In the genomic region with DNA sequence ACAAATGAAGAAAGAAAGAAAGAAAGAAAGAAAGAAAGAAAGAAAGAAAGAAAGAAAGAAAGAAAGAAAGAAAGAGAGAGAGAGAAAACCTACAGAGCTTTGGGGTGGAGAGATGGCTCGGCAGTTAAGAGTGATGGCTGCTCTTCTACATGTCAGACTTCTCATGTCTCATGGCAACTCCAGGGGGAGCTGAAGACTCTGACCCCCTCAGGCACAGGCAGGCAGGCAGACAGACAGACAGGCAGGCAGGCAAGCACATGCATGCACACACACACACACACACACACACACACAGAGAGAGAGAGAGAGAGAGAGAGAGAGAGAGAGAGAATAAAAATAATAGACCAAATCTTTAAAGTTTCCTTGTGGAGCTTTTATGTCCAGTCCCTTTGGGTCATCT, we compare ENCODE assay signal across 7 mouse cellular contexts. TPM values are rescaled to one million over a fixed set of nuclear protein-coding genes. Genes with fewer than 3 reads are reported as not detected.
DNase-seq lines count a peak whose midpoint lies in the region; ATAC-seq and TF ChIP-seq lines count a peak whose summit lies in the region.
"Not testable (repeated sequence)": the region's sequence is repeated elsewhere in the genome, so short reads cannot be mapped to it uniquely, and the experiment has no call there.

No protein-coding gene starts in this region.

- in situ Hi-C loops in CH12.LX (cut with MboI; ENCODE audit: low pct_ligation_motif_present, low pct_unique_long_range_greater_than_20kb, low sequenced_read_pairs) = not testable (repeated sequence)

- TF ChIP-seq EP300 in CH12.LX (IDR thresholded peaks at IDR 0.05; ENCODE audit: low read length); liver, postnatal 0 days (IDR thresholded peaks at IDR 0.05; ENCODE audit: low read depth): not testable (repeated sequence)

- peak overlapping the region; percentile 62 for H3K4me2 ChIP-seq in CH12.LX (ENCODE audit: insufficient read depth, low read depth, poor library complexity, severe bottlenecking)
- peak overlapping the region; percentile 39 for H3K4me2 ChIP-seq in heart, embryonic 15.5 days
- H3K4me2 ChIP-seq in liver, embryonic 12.5 days = peak overlapping the region; percentile 61
- peak overlapping the region; percentile 57 for H3K4me2 ChIP-seq in liver, postnatal 0 days (ENCODE audit: low read depth, low read length)

- not testable (repeated sequence) for ATAC-seq in heart, embryonic 15.5 days (replicated peaks; ENCODE audit: insufficient number of reproducible peaks, insufficient read depth, low FRiP score, low read depth); liver, embryonic 12.5 days; liver, postnatal 0 days

- not testable (repeated sequence) for H3K4me3 ChIP-seq in CH12.LX (replicated peaks in 1 of 3; ENCODE audit: low read depth in 2 of 3, low read length in 2 of 3, poor library complexity in 1 of 3); heart, embryonic 15.5 days; liver, postnatal 0 days (ENCODE audit: low read depth, low read length)
- H3K4me3 ChIP-seq in heart, embryonic 10.5 days = peak overlapping the region; percentile 29; the same call in 1 of the 2 replicates
- peak overlapping the region; percentile 23; the same call in 1 of the 2 replicates for H3K4me3 ChIP-seq in liver, embryonic 12.5 days

- TF ChIP-seq CTCF in CH12.LX (conservative IDR thresholded peaks at IDR 0.05 in 1 of 2, IDR thresholded peaks at IDR 0.05 in 1 of 2; ENCODE audit: low read depth in 2 of 2, low read length in 2 of 2) = peak in 1 of 2 experiments; percentile 48; a peak in 2 of 4 replicates
- peak; percentile 33; the same call in 1 of the 2 replicates for TF ChIP-seq CTCF in liver, postnatal 0 days (IDR thresholded peaks at IDR 0.05; ENCODE audit: low read depth)

- H3K36me3 ChIP-seq in CH12.LX (replicated peaks in 1 of 2; ENCODE audit: control insufficient read depth in 1 of 2, insufficient read depth in 1 of 2, low read length in 1 of 2); heart, embryonic 10.5 days; heart, embryonic 15.5 days; liver, embryonic 12.5 days; liver, postnatal 0 days (replicated peaks; ENCODE audit: insufficient read depth, low read length): not testable (repeated sequence)

- dilution Hi-C loops in CH12.LX (cut with MboI; ENCODE audit: extremely low pct_ligation_motif_present, extremely low pct_unique_long_range_greater_than_20kb, low sequenced_read_pairs) = not testable (repeated sequence)

- not testable (repeated sequence) for H3K27ac ChIP-seq in CH12.LX (ENCODE audit: insufficient read depth, low read depth); liver, postnatal 0 days (ENCODE audit: low read depth)
- H3K27ac ChIP-seq in heart, embryonic 10.5 days = peak overlapping the region; percentile 69
- H3K27ac ChIP-seq in heart, embryonic 15.5 days = peak overlapping the region; percentile 59
- H3K27ac ChIP-seq in liver, embryonic 12.5 days = peak overlapping the region; percentile 88; the same call in 1 of the 2 replicates

- peaks cover 6 to 16% of the 10 kb centered on the region in 2 experiments; a peak in 3 of 4 replicates for H3K4me1 ChIP-seq in CH12.LX (ENCODE audit: control insufficient read depth in 1 of 2, insufficient read depth in 2 of 2)
- peaks cover 86% of the 10 kb centered on the region for H3K4me1 ChIP-seq in heart, embryonic 10.5 days
- peaks cover 68% of the 10 kb centered on the region for H3K4me1 ChIP-seq in heart, embryonic 15.5 days (replicated peaks)
- peaks cover 91% of the 10 kb centered on the region for H3K4me1 ChIP-seq in liver, embryonic 12.5 days
- H3K4me1 ChIP-seq in liver, postnatal 0 days (ENCODE audit: insufficient read depth) = peaks cover 43% of the 10 kb centered on the region

- not testable (repeated sequence) for DNase-seq in CH12.LX (ENCODE audit: extremely low read depth)
- DNase-seq in cerebellum, adult 9-11 months = peak; percentile 3
- DNase-seq in heart, embryonic 10.5 days (ENCODE audit: low spot score) = peak; percentile 38
- peak; percentile 13 for DNase-seq in liver, postnatal 0 days
- peak; percentile 33 for DNase-seq in thymus, postnatal 0 days (ENCODE audit: low spot score)

- not testable (repeated sequence) for H3K9me3 ChIP-seq in CH12.LX (replicated peaks; ENCODE audit: low read length); heart, embryonic 10.5 days; heart, embryonic 15.5 days (replicated peaks); liver, embryonic 12.5 days (replicated peaks); liver, postnatal 0 days (ENCODE audit: low read length)

- peaks cover 29% of the 10 kb centered on the region for H3K27me3 ChIP-seq in CH12.LX (replicated peaks)
- H3K27me3 ChIP-seq in heart, embryonic 10.5 days (ENCODE audit: insufficient read depth, poor library complexity, severe bottlenecking) = peaks cover 23% of the 10 kb centered on the region
- not testable (repeated sequence) for H3K27me3 ChIP-seq in heart, embryonic 15.5 days
- peaks cover 30% of the 10 kb centered on the region for H3K27me3 ChIP-seq in liver, embryonic 12.5 days (replicated peaks)
- peaks cover 16% of the 10 kb centered on the region for H3K27me3 ChIP-seq in liver, postnatal 0 days (ENCODE audit: insufficient read depth, low read length)

- not testable (repeated sequence) for H3K9ac ChIP-seq in CH12.LX (ENCODE audit: insufficient read depth, low read depth); heart, embryonic 15.5 days
- peak overlapping the region; percentile 62 for H3K9ac ChIP-seq in liver, embryonic 12.5 days
- H3K9ac ChIP-seq in liver, postnatal 0 days (replicated peaks) = peak overlapping the region; percentile 23; the same call in 1 of the 2 replicates

- TF ChIP-seq RAD21 in CH12.LX (IDR thresholded peaks at IDR 0.05; ENCODE audit: low read depth, low read length) = not testable (repeated sequence)

- TF ChIP-seq POLR2A in CH12.LX (IDR thresholded peaks at IDR 0.05; ENCODE audit: low read depth, low read length) = not testable (repeated sequence)

- not testable (repeated sequence) for H3K79me2 ChIP-seq in CH12.LX (replicated peaks; ENCODE audit: control insufficient read depth, extremely low read depth, insufficient read depth, poor library complexity, severe bottlenecking)

- whole genome bisulfite sequencing in heart, embryonic 10.5 days = 39% methylated on average over 1 of the region's 1 CpGs
- 31% methylated on average over 1 of the region's 1 CpGs for WGBS in heart, embryonic 15.5 days
- WGBS in liver, embryonic 12.5 days (ENCODE audit: insufficient replicate concordance) = 12% methylated on average over 1 of the region's 1 CpGs
- WGBS in liver, postnatal 0 days (ENCODE audit: insufficient replicate concordance) = 35% methylated on average over 1 of the region's 1 CpGs

TF ChIP-seq in CH12.LX, 34 proteins besides CTCF, POLR2A, EP300 and RAD21:
- TF ChIP-seq BHLHE40 (IDR thresholded peaks at IDR 0.05; ENCODE audit: low read depth, low read length) (peak; percentile 30; the same call in 1 of the 2 replicates), SMC3 (IDR thresholded peaks at IDR 0.05; ENCODE audit: low read depth, low read length) (peak; percentile 37)

RNA-seq across cellular contexts. Expression of a gene that starts 3.6 kb away (rescaled TPM):
- total RNA-seq in CH12.LX (2012; rRNA removed) (3.1 and 3.4 TPM in 2 replicates), CH12.LX (2014; rRNA removed) (0.93 and 1.0 TPM in 2 replicates)
- 1.9 and 2.5 TPM in 2 replicates for polyA plus RNA-seq in CH12.LX (2012; ENCODE audit: insufficient read length, low read depth)
- 1.5 and 2.4 TPM in 2 replicates for polyA plus RNA-seq in heart, embryonic 10.5 days (2016; fragmentation: Nextera tagmentation; extraction: Ambion mirVana)
- 2.7 and 2.8 TPM in 2 replicates for polyA plus RNA-seq in heart, embryonic 15.5 days (2015; fragmentation: Nextera tagmentation; extraction: Ambion mirVana)
- 0.33 and 0.37 TPM in 2 replicates for polyA plus RNA-seq in liver, embryonic 12.5 days (2016; fragmentation: Nextera tagmentation; extraction: Ambion mirVana)
- polyA plus RNA-seq in liver, postnatal 0 days (2015; fragmentation: Nextera tagmentation; extraction: Ambion mirVana) = 0.13 and 0.17 TPM in 2 replicates
- 2.6 and 2.8 TPM in 2 replicates for polyA plus RNA-seq in thymus, postnatal 0 days (2015; fragmentation: Nextera tagmentation; extraction: Ambion mirVana)

RNA-seq across cellular contexts. Expression of a gene that starts 13.4 kb away (rescaled TPM):
- 30.8 and 40.9 TPM in 2 replicates for total RNA-seq in CH12.LX (2012; rRNA removed)
- total RNA-seq in CH12.LX (2014; rRNA removed) = 66.5 and 76.0 TPM in 2 replicates
- 42.0 and 50.4 TPM in 2 replicates for polyA plus RNA-seq in CH12.LX (2012; ENCODE audit: insufficient read length, low read depth)
- 30.5 and 37.2 TPM in 2 replicates for polyA plus RNA-seq in heart, embryonic 10.5 days (2016; fragmentation: Nextera tagmentation; extraction: Ambion mirVana)
- polyA plus RNA-seq in heart, embryonic 15.5 days (2015; fragmentation: Nextera tagmentation; extraction: Ambion mirVana) = 18.1 and 20.6 TPM in 2 replicates
- polyA plus RNA-seq in liver, embryonic 12.5 days (2016; fragmentation: Nextera tagmentation; extraction: Ambion mirVana) = 31.6 and 34.4 TPM in 2 replicates
- polyA plus RNA-seq in liver, postnatal 0 days (2015; fragmentation: Nextera tagmentation; extraction: Ambion mirVana) = 9.7 and 9.8 TPM in 2 replicates
- 36.6 and 41.1 TPM in 2 replicates for polyA plus RNA-seq in thymus, postnatal 0 days (2015; fragmentation: Nextera tagmentation; extraction: Ambion mirVana)
